Mouse (Mus musculus) thymus, adult 2 months (tissue): ENCODE results near the gene Nptxr. TPM values are rescaled to one million over a fixed set of nuclear protein-coding genes. Genes with fewer than 3 reads are reported as not detected.

Experiments used
- DNase-seq: peaks from one replicate; pipeline ENCODE4 v3.0.0; 2021
- H3K27ac ChIP-seq: fragments of 200-500 bp; 2 replicates; pipeline ENCODE4 v1.5.1; 2012; ENCODE audit warnings: low read length, control low read depth; ENCODE audit not compliant: control insufficient read depth, insufficient read depth
- H3K27me3 ChIP-seq: fragments of 200-500 bp; 2 replicates; pipeline ENCODE4 v1.6.1; 2012; ENCODE audit warnings: mild to moderate bottlenecking, low read length, moderate library complexity, mixed read lengths; ENCODE audit not compliant: control insufficient read depth, insufficient read depth
- H3K36me3 ChIP-seq: fragments of 200-500 bp; 2 replicates; pipeline ENCODE4 v1.6.1; 2012; ENCODE audit warnings: mild to moderate bottlenecking, low read length, moderate library complexity; ENCODE audit not compliant: control insufficient read depth, insufficient read depth
- H3K4me1 ChIP-seq: fragments of 200-500 bp; replicated peaks from 2 replicates; pipeline ENCODE4 v1.6.1; 2012; ENCODE audit warnings: low read length; ENCODE audit not compliant: control insufficient read depth, insufficient read depth
- H3K4me3 ChIP-seq: fragments of 200-500 bp; 2 replicates; pipeline ENCODE4 v1.5.1; 2012; ENCODE audit warnings: mild to moderate bottlenecking, low read length, control low read depth, moderate library complexity; ENCODE audit not compliant: control insufficient read depth, insufficient read depth
- CTCF ChIP-seq: fragments of 200-500 bp; IDR thresholded peaks from 2 replicates; pipeline ENCODE4 v1.5.1; 2012; ENCODE audit warnings: mild to moderate bottlenecking, control low read depth, low read length, moderate library complexity, borderline replicate concordance; ENCODE audit not compliant: control insufficient read depth, poor library complexity, insufficient read depth; ENCODE audit errors: extremely low read depth
- POLR2A ChIP-seq: fragments of 200-500 bp; IDR thresholded peaks from 2 replicates; pipeline ENCODE4 v1.6.1; 2012; ENCODE audit warnings: mild to moderate bottlenecking, low read length, control low read depth, moderate library complexity; ENCODE audit not compliant: control insufficient read depth, poor library complexity, insufficient read depth; ENCODE audit errors: extremely low read depth
- WGBS: fragments of 180-500 bp; shearing (Covaris S2); methylation state at CpG from one replicate; pipeline ENCODE4 v1.1.7; 2018; 5-methylcytosine and 5-hydroxymethylcytosine counted together
- polyA plus RNA-seq: library from polyadenylated mRNA; depleted of rRNA; stranded (reverse); fragments of >200 nt; gene quantifications from 2 replicates; pipeline ENCODE4 v1.2.3, GENCODE M21; 2012

Nptxr gene
- polyA plus RNA-seq, 1 experiment = 1.2 TPM

DNA sequence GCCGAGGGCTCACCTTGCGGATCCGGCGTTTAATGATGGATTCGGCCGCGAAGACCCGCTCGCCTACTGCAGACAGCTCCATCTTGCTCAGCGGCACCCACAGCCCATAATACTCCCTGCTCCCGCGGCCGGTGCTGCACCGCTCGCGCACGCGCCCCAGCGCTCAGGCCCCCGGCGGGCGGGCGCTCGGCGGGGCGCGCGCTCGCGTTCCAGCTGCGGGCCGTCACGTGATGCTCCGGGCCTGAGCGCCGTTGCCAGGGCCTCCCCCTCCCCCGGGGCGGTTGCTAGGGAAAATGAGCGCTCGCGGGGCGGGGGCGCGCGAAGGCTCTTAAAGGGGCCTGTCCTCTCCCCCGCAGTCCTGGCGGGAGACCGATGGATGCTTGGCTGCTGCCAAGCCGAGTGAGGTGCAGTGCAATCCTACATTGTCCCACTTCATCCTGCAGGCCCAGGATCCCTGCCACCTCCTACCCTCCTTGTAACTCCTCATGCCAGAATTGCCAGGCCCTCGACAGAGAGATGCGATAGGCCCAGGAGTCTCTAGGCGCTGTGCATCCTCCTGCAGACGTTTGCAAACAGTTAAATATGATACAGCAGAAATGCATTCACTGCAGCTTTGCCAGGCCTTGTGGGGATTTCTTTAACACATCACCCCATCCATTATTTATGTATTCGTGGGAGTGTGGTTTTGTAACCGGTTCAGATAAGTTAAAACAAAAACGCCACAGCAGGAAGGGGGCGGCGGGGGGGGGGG lies 29.7 kb upstream of the Nptxr start, which contains the start of the genes Npcd and Cbx6:
Gene Npcd (minus strand): TSS at position 108 of the 751 bp plus-strand sequence.
Gene Cbx6 (minus strand): TSS at position 559 of the 751 bp plus-strand sequence.
- Histone ChIP-seq H3K27me3 (no peaks in the 10 kb centered on the region), H3K4me1 (peaks cover 19% of the 10 kb centered on the region), H3K4me3 (peak within 1 kb of the TSS; percentile 81), H3K27ac (peak within 1 kb of the TSS; percentile 24; the same call in 1 of the 2 replicates), H3K36me3 (no peaks in the 10 kb centered on the region)
- WGBS = 2% methylated on average over 58 of the region's 58 CpGs
- TF ChIP-seq CTCF (no peak), POLR2A (peak; percentile 92)
- peak; percentile 98 for DNase-seq

DNA sequence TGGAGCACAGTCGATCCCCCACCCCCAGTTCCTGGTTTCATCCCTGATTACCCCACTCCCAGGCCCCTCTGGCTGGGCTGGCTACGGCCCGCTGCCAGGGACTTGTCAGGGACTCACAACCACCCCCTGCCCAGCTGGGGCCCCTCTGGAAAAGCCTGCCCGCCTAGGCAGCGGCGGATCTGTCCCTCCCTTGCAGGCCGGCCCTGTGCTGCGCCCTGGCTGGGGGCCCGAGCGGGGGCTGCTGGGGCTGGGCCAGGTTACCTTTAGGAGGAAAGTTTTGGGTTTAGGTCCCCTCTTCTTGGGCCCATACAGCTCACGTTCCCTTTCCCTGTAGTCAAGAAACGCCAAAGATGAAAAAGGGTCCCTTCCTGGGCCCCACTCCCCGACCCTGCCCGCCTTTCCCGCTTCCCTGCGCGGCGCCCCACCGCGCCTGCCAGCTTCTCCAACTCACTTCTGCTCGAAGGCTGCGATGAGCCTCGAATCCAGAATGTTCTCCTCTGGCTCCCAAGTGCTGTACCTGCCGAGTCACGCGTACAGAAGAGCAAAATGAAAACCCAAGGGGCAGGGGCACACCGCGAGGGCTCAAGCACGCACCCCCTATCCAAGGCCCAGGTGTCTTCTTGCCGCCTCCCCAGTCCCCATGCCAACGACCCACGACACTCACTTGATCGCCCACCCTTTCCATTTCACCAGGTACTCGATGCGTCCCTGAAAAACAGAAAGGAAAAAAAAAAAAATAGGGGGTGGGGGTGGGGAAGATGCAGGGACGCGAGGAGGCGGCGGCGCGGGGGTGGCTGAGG lies 28.9 kb upstream of the Nptxr start:
- WGBS = under 1% methylated on average over 41 of the region's 41 CpGs
- H3K36me3 ChIP-seq = peaks cover 4% of the 10 kb centered on the region
- peaks cover 19% of the 10 kb centered on the region for H3K4me1 ChIP-seq
- H3K27ac ChIP-seq = peak overlapping the region; percentile 24; the same call in 1 of the 2 replicates
- peak; percentile 46 for DNase-seq
- TF ChIP-seq POLR2A (no peak), CTCF (no peak; the same call in 1 of the 2 replicates)
- no peaks in the 10 kb centered on the region for H3K27me3 ChIP-seq
- peak overlapping the region; percentile 81 for H3K4me3 ChIP-seq

GRCm38 (mm10) chr15:79832064-79832900 lies 27.7 kb upstream of the Nptxr start:
- TF ChIP-seq POLR2A (no peak), CTCF (peak; percentile 75; the same call in 1 of the 2 replicates)
- Histone ChIP-seq H3K4me1 (peaks cover 21% of the 10 kb centered on the region), H3K27ac (no peak overlapping the region), H3K4me3 (no peak overlapping the region), H3K27me3 (no peaks in the 10 kb centered on the region), H3K36me3 (peaks cover 16% of the 10 kb centered on the region)
- DNase-seq = peak; percentile 84
- WGBS = 55% methylated on average over 18 of the region's 18 CpGs

DNA sequence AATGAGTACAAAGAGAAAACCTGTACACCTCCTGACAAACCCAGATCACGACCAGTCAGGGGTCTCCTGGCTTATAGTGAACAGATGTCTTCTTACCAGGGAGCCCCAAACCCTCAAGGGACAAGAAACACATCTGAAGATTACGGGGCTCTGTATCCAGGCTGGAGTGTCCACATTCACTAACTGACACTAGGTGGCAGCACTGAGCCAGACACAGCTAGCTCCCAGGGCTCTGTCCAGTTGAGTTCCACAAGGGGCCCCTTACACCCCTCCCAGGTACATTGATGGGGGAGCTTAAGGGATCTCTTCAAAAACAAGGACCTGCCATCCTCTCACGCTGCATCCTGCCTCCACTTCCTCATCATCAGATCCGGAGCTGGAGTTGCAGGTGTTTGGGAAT lies 25.8 kb upstream of the Nptxr start:
- Histone ChIP-seq H3K36me3 (peaks cover 22% of the 10 kb centered on the region), H3K4me1 (peaks cover 21% of the 10 kb centered on the region), H3K27ac (no peak overlapping the region), H3K4me3 (no peak overlapping the region), H3K27me3 (no peaks in the 10 kb centered on the region)
- TF ChIP-seq POLR2A (no peak), CTCF (peak; percentile 69; the same call in 1 of the 2 replicates)
- peak; percentile 71 for DNase-seq
- 34% methylated on average over 4 of the region's 4 CpGs for WGBS

DNA sequence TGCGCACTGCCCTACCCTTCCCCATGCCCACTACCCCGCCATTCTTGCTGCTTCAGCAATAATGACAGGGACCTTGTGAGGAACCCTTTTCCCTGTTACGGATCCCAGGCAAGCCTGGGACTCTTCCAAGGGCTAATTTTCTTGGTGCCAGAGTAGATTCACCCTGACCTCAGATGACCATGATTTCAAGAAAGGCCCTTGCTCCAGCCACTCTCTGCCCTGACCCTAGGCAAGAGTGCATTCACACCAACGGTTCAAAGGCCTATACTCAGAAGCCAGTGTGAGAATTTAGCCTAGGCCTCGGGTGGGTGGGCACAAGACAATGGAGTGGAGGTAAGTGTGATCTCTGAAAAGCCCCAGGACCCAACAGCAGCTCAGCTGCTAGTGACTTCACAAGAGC lies 24.9 kb upstream of the Nptxr start:
- DNase-seq = no peak
- peaks cover 15% of the 10 kb centered on the region for H3K4me1 ChIP-seq
- H3K27me3 ChIP-seq = no peaks in the 10 kb centered on the region
- H3K4me3 ChIP-seq = no peak overlapping the region
- H3K36me3 ChIP-seq = peaks cover 22% of the 10 kb centered on the region
- no peak overlapping the region for H3K27ac ChIP-seq
- TF ChIP-seq POLR2A (no peak), CTCF (no peak)
- 94% methylated on average over 5 of the region's 5 CpGs for WGBS
